Mouse (Mus musculus) neutrophil, adult 83 days (primary cell): ENCODE data around the gene Tmem150c. TPM values are rescaled to one million over a fixed set of nuclear protein-coding genes. Genes with fewer than 3 reads are reported as not detected.

Experiments
- total RNA-seq, 2 experiments: library from RNA; stranded (reverse); gene quantifications; one replicate each; pipeline ENCODE4 v1.2.4; 2023

Gene Tmem150c
- under 1 TPM in 1 of 2 experiments, not detected in 1; 0.13 TPM for total RNA-seq

GRCm38 (mm10) chr5:100159638-100159973 is at the start of gene Tmem150c:
Tmem150c (minus strand) TSS chr5:100159808.

GRCm38 (mm10) chr5:100039602-100040142 is 119.9 kb downstream of the Tmem150c start, which contains the start of the genes Hnrnpdl and Enoph1:
Hnrnpdl (minus strand) TSS chr5:100039664.
Enoph1 (plus strand) TSS chr5:100039985.

Other genes with a start within 250 kb of the Tmem150c start
- gene Hnrnpd, start 180.9 kb downstream of the Tmem150c start, total RNA-seq = 100 to 1,000 TPM; 231 to 241 TPM
- 1 to 10 TPM; 1.5 to 3.6 TPM for gene 4930524J08Rik, start 180.7 kb downstream of the Tmem150c start, total RNA-seq
- gene Hnrnpdl, start 120.1 kb downstream of the Tmem150c start, total RNA-seq = 100 to 1,000 TPM; 164 to 165 TPM
- gene Enoph1, start 119.8 kb downstream of the Tmem150c start, total RNA-seq = 10 to 100 TPM; 12.7 to 13.4 TPM